Mouse (Mus musculus) spleen, postnatal 14 days (tissue): ENCODE results near the gene Zfp324.

Experiments
- DNase-seq, 2 experiments: peaks; one replicate each; pipeline ENCODE4 v3.0.0; 2021 to 2022; ENCODE audit warnings: low spot score in 2 of 2

Gene Zfp324

GRCm38 (mm10) chr7:12966104-12966845 lies 637 bp downstream of the Zfp324 start:
- DNase-seq, result peak; percentile 49 to 56

GRCm38 (mm10) chr7:12970906-12971305 lies 5.3 kb downstream of the Zfp324 start:
- no peak for DNase-seq

GRCm38 (mm10) chr7:12977682-12978389 lies 12.2 kb downstream of the Zfp324 start, which contains the start of gene Zfp446:
Gene Zfp446 (plus strand): TSS chr7:12977848.
- peak; percentile 92 to 95 for DNase-seq

- no peak for DNase-seq
Measured at GRCm38 (mm10) chr7:12978931-12979722, 13.5 kb downstream of the Zfp324 start.

GRCm38 (mm10) chr7:12979776-12980175 lies 14.1 kb downstream of the Zfp324 start:
- DNase-seq, result no peak

- DNase-seq, result no peak
Measured at GRCm38 (mm10) chr7:12980291-12980690, 14.7 kb downstream of the Zfp324 start.

GRCm38 (mm10) chr7:12985724-12986123 lies 20.1 kb downstream of the Zfp324 start:
- no peak for DNase-seq

GRCm38 (mm10) chr7:12986906-12987305 lies 21.3 kb downstream of the Zfp324 start:
- no peak for DNase-seq

GRCm38 (mm10) chr7:12987409-12988189 lies 22.0 kb downstream of the Zfp324 start:
- no peak for DNase-seq

GRCm38 (mm10) chr7:12992222-12992621 lies 26.6 kb downstream of the Zfp324 start:
- peak in 1 of 2 experiments; percentile 32 for DNase-seq

- DNase-seq, result no peak
Measured at GRCm38 (mm10) chr7:12993148-12993547, 27.5 kb downstream of the Zfp324 start.

- no peak for DNase-seq
Measured at GRCm38 (mm10) chr7:12995862-12996261, 30.2 kb downstream of the Zfp324 start.

GRCm38 (mm10) chr7:12997230-12997629 lies 31.6 kb downstream of the Zfp324 start:
- DNase-seq, result no peak

- no peak for DNase-seq
Measured at GRCm38 (mm10) chr7:12998053-12998452, 32.4 kb downstream of the Zfp324 start, which contains the start of gene Slc27a5. Gene Slc27a5 (minus strand): TSS chr7:12998192.

- no peak for DNase-seq
Measured at GRCm38 (mm10) chr7:12998851-12999250, 33.2 kb downstream of the Zfp324 start, which contains the start of gene Trim28. Gene Trim28 (plus strand): TSS chr7:12999114.

- no peak for DNase-seq
Measured at GRCm38 (mm10) chr7:13001584-13001983, 35.9 kb downstream of the Zfp324 start.

- no peak for DNase-seq
Measured at GRCm38 (mm10) chr7:13003380-13003779, 37.7 kb downstream of the Zfp324 start.

GRCm38 (mm10) chr7:13006011-13006410 lies 40.4 kb downstream of the Zfp324 start:
- no peak for DNase-seq

GRCm38 (mm10) chr7:13006531-13006930 lies 40.9 kb downstream of the Zfp324 start:
- no peak for DNase-seq

- no peak for DNase-seq
Measured at GRCm38 (mm10) chr7:13007341-13008092, 41.9 kb downstream of the Zfp324 start.
